ENCODE assay signal across 9 mouse cellular contexts in genomic region chr10:8804292-8804691, GRCm38 (mm10).
A peak's percentile ranks its signal among the peaks of the same experiment; 100 is the strongest.
DNase-seq lines count a peak whose midpoint lies in the region; ATAC-seq and TF ChIP-seq lines count a peak whose summit lies in the region.
"Had no signal": no experiment of that assay in that cellular context is flagged by ENCODE, and none has a peak within 500 bp of the region (broad histone marks: within the 10 kb centered on the region; RNA-seq: fewer than 3 reads in every experiment).

No protein-coding gene starts in this region.

- DNase-seq in cerebellum, postnatal 10 days: peak; percentile 57 to 75
- peak; percentile 72 for DNase-seq in embryo, embryonic 10 days (ENCODE audit: low spot score)
- DNase-seq in heart, postnatal 10 days: peak; percentile 55 to 56
- DNase-seq in layer of hippocampus, adult 9-11 months: peak; percentile 69
- DNase-seq in stomach, postnatal 0 days (ENCODE audit: low spot score): no peak
- no peak for DNase-seq in urinary bladder, postnatal 10 days (ENCODE audit: low spot score)

- H3K4me3 ChIP-seq in macrophage (ENCODE audit: inconsistent target): no peak overlapping the region
- no peak overlapping the region for H3K4me3 ChIP-seq in stomach, postnatal 0 days (ENCODE audit: low read depth, low read length)

- WGBS in macrophage (ENCODE audit: missing documents): 50% methylated on average over 8 of the region's 8 CpGs
- WGBS in stomach, postnatal 0 days: 32% methylated on average over 8 of the region's 8 CpGs

- ATAC-seq in cerebellum, adult (ENCODE audit: insufficient number of reproducible peaks, low FRiP score, low TSS enrichment): no peak
- ATAC-seq in stomach, postnatal 0 days (ENCODE audit: low FRiP score, low TSS enrichment): 0 out of 2 replicates have a peak, but pooled peaks have one; percentile 41

- intact Hi-C loops in heart, postnatal 10 days (cut with DNase I): no loop called here

- TF ChIP-seq CTCF in stomach, postnatal 0 days (IDR thresholded peaks at IDR 0.05; ENCODE audit: low read depth): no peak

- H3K27me3 ChIP-seq in stomach, postnatal 0 days (ENCODE audit: control insufficient read depth, insufficient read depth, low read length): no peaks in the 10 kb centered on the region

- H3K79me2 ChIP-seq in macrophage (ENCODE audit: inconsistent target): peaks cover 100% of the 10 kb centered on the region; the same call in 1 of the 2 replicates

- H3K9me3 ChIP-seq in stomach, postnatal 0 days (ENCODE audit: control insufficient read depth, low read length): no peaks in the 10 kb centered on the region

- no peak for TF ChIP-seq EP300 in stomach, postnatal 0 days (optimal IDR thresholded peaks at IDR 0.05)

- no peaks in the 10 kb centered on the region for H3K4me1 ChIP-seq in stomach, postnatal 0 days (replicated peaks; ENCODE audit: control insufficient read depth, insufficient read depth)

- H3K36me3 ChIP-seq in macrophage (ENCODE audit: inconsistent target): peaks cover 71% of the 10 kb centered on the region
- no peaks in the 10 kb centered on the region for H3K36me3 ChIP-seq in stomach, postnatal 0 days (ENCODE audit: control insufficient read depth, insufficient read depth, low read length)

- H3K9ac ChIP-seq in stomach, postnatal 0 days (ENCODE audit: low read length): no peak overlapping the region
- H3K9ac ChIP-seq: liver, embryonic 14.5 days had no signal

- H3K27ac ChIP-seq in macrophage: 0 out of 2 replicates have a peak overlapping the region, but pooled peaks have one; percentile 15
- H3K27ac ChIP-seq in stomach, postnatal 0 days (replicated peaks): no peak overlapping the region
- H3K27ac ChIP-seq: liver, embryonic 14.5 days had no signal

- H3K4me2 ChIP-seq in stomach, postnatal 0 days (replicated peaks; ENCODE audit: low read depth): no peak overlapping the region

Comparison
In these comparisons a context has a peak if more than half of its experiments do, and no peak if none do; other contexts are left out.
1. DNase-seq: peak in cerebellum, postnatal 10 days (2 of 2), embryo, embryonic 10 days (single experiment), heart, postnatal 10 days (2 of 2) and layer of hippocampus, adult 9-11 months (single experiment); none in stomach, postnatal 0 days (single experiment) and urinary bladder, postnatal 10 days (single experiment).